Mouse (Mus musculus): ENCODE measurements around the gene Itprid1. TPM values are rescaled to one million over a fixed set of nuclear protein-coding genes. Genes with fewer than 3 reads are reported as not detected.

Gene Itprid1
- polyA plus RNA-seq, 1 experiment from 2014 or later, result not detected

DNA sequence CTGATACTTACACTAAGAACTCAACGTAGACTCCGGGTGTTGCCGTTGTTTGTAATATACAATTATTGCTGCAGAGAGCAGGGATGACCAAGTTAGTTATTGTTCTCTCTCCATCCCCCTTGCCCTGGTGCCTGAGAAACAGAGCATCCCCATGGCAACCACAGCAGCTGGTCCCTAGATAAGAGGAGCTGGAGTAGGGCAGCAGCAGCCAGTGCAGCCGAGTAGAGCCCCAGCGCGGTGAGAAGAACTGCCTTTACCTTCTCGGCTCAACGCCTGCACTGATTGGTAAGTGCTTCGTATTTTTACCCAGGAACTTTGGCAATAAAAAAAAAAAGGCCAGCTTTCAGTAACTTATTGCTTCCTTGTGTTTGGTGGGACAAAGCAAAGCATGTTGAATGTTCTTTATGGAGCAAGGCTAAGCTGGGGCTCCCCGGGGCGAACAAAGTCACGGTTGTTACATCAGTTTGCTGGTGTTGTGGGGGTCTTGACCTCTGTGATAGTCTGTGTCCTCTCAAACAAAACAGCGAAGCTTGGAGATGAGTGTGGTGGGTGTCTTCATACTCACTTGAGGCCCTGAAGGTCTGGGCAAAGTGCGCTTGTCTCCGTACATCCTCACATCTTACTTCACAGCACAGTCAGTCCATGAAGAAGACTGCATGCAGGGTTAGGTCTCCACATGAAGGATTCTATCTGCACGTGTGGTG is 180.7 kb downstream of the Itprid1 start, which contains the start of gene Ppp1r17:
TSS of gene Ppp1r17 (plus strand) at position 207 of the 704 bp plus-strand sequence.
- Histone ChIP-seq H3K4me3 (replicated peaks) (no peak within 1 kb of the TSS), H3K4me1 (replicated peaks) (no peaks in the 10 kb centered on the region), H3K9ac (no peak within 1 kb of the TSS), H3K27ac (no peak within 1 kb of the TSS), H3K4me2 (no peak within 1 kb of the TSS), H3K27me3 (no peaks in the 10 kb centered on the region), H3K36me3 (no peaks in the 10 kb centered on the region), H3K9me3 (replicated peaks) (no peaks in the 10 kb centered on the region)
- 63% methylated on average over 16 of the region's 16 CpGs for WGBS (ENCODE audit: insufficient replicate concordance)
- ATAC-seq (ENCODE audit: low read depth) (no peak), DNase-seq (no peak)

DNA sequence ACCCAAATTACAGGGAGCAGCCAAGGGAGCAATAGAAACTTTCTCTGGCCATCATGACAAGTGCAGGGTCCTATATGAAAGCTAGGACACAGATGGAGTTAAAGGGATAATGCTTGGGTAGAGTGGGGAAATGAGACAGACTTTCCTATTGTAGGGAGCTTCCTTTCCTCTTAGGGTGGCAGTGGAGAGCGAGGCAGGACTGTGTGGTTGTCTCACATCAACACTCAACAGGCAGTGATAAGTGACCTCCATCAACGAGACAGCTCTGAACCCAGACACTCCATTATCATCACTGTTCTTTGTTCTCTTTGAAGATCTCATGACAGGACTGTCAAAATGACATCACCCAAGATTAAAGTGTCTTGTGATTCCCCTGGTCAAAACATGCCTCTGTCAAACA is 182.9 kb downstream of the Itprid1 start:
- H3K4me2 ChIP-seq, result no peak overlapping the region
- no peaks in the 10 kb centered on the region for H3K27me3 ChIP-seq
- no peak overlapping the region for H3K9ac ChIP-seq
- H3K36me3 ChIP-seq, result no peaks in the 10 kb centered on the region
- H3K4me1 ChIP-seq (replicated peaks), result no peaks in the 10 kb centered on the region
- no peak overlapping the region for H3K27ac ChIP-seq
- ATAC-seq (ENCODE audit: low read depth) (no peak), DNase-seq (no peak)
- WGBS (ENCODE audit: insufficient replicate concordance), result 19% methylated on average over 2 of the region's 2 CpGs
- H3K9me3 ChIP-seq (replicated peaks), result no peaks in the 10 kb centered on the region
- no peak overlapping the region for H3K4me3 ChIP-seq (replicated peaks)

DNA sequence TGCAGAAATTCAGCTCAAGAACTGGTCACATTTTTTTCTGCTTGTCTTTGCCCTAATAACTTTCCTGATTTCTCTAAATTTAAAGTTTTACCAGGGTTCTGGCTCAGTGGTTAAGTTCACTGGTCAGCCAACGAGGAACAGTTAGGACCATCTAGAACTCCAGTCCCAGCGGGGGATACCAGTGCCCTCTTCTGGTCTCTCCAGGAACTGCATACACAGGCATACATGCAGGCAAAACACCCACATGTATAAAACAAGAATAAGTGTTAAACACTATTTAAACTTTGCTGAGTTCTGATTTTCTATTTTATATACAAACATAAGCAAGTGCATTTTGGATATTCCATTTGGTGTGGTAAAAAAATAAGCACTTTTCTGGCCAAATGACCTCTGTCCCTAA is 188.8 kb downstream of the Itprid1 start:
- Histone ChIP-seq H3K27ac (no peak overlapping the region), H3K4me2 (no peak overlapping the region), H3K27me3 (no peaks in the 10 kb centered on the region), H3K36me3 (no peaks in the 10 kb centered on the region), H3K4me1 (replicated peaks) (no peaks in the 10 kb centered on the region), H3K9ac (no peak overlapping the region), H3K9me3 (replicated peaks) (no peaks in the 10 kb centered on the region), H3K4me3 (replicated peaks) (no peak overlapping the region)
- DNase-seq (no peak), ATAC-seq (ENCODE audit: low read depth) (no peak)
- 47% methylated on average over 2 of the region's 2 CpGs for WGBS (ENCODE audit: insufficient replicate concordance)

DNA sequence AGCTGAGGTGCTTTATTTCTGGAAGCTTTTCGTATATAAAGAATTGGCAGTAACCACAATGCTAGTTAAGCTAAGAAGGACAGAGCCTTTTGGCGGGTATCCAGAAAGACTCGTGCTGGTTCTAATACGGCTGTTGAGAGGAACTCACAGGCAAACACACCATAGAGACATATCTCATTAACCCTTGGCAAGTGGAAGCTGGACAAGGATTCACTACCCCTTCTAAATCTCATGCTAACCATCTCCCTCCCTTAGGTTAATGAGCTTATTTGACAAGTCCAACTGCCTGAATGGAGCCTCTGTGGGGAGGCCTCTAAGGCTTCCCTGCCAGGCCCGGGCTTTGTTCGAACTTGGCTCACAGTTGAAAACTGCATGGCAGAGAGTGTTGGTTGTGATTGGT is 190.6 kb downstream of the Itprid1 start:
- Histone ChIP-seq H3K27ac (no peak overlapping the region), H3K27me3 (no peaks in the 10 kb centered on the region), H3K4me2 (no peak overlapping the region), H3K36me3 (no peaks in the 10 kb centered on the region), H3K9me3 (replicated peaks) (no peaks in the 10 kb centered on the region), H3K4me3 (replicated peaks) (no peak overlapping the region), H3K9ac (no peak overlapping the region), H3K4me1 (replicated peaks) (no peaks in the 10 kb centered on the region)
- WGBS (ENCODE audit: insufficient replicate concordance), result 76% methylated on average over 6 of the region's 6 CpGs
- DNase-seq, result no peak
- no peak for ATAC-seq (ENCODE audit: low read depth)

DNA sequence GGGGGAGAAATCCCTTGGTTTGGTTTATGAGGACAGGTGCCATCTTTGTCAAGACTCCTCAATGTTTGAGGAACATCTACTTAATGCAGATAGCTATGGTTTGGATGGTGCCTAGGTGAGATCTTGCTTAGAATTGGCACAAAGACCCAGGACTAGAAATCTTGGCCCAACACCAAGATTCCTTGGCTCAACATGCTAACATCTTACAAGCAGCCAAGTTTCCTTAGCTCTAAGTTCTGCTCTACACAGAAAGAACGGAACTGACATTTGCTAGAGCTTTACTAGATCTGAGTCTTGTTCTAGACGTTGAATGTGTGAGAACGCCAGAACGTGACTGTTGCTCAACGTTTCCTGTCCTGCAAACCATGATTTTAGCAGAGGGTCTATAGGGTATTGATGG is 191.3 kb downstream of the Itprid1 start:
- no peaks in the 10 kb centered on the region for H3K9me3 ChIP-seq (replicated peaks)
- H3K36me3 ChIP-seq, result no peaks in the 10 kb centered on the region
- no peak overlapping the region for H3K4me2 ChIP-seq
- no peak for DNase-seq
- WGBS (ENCODE audit: insufficient replicate concordance), result 50% methylated on average over 5 of the region's 5 CpGs
- no peak overlapping the region for H3K4me3 ChIP-seq (replicated peaks)
- H3K27ac ChIP-seq, result no peak overlapping the region
- ATAC-seq (ENCODE audit: low read depth), result no peak
- no peak overlapping the region for H3K9ac ChIP-seq
- no peaks in the 10 kb centered on the region for H3K27me3 ChIP-seq
- no peaks in the 10 kb centered on the region for H3K4me1 ChIP-seq (replicated peaks)

Other genes with a start within 250 kb of the Itprid1 start
- gene Neurod6, start 155.6 kb upstream of the Itprid1 start, polyA plus RNA-seq (2015; fragmentation: Nextera tagmentation; extraction: Ambion mirVana), result 0.05 and 0.07 TPM in 2 replicates
- gene Ppp1r17, start 180.6 kb downstream of the Itprid1 start, polyA plus RNA-seq (2015; fragmentation: Nextera tagmentation; extraction: Ambion mirVana), result 0.06 TPM in 1 of 2 replicates, not detected in the other